Mouse (Mus musculus): ENCODE measurements around the gene Slc12a8.

DNA sequence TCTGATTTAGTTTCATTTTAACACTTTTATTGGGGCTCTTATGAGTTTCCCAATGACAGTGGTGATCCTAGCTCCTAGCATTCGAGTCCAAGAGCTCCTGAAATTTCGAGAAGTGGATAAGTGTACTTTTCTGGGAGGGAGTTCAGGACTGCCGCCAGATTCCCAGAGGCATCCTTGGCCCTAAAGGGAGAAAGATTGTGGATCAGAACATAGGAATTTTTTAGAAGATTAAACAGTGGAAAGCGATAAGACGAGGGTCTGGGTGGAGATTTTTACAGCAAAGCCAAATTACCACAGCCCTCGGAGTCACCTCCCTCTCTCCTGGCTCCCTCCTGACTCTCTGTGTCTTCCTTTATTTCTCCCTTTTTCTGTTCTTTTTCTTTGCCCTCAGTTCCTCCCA, 58.6 kb downstream of the Slc12a8 start:
- TF ChIP-seq CTCF (IDR thresholded peaks at IDR 0.05; ENCODE audit: low read depth, low read length) (no peak), POLR2A (IDR thresholded peaks at IDR 0.05; ENCODE audit: insufficient read depth, low read length) (no peak), EP300 (IDR thresholded peaks at IDR 0.05; ENCODE audit: insufficient read depth, low read depth, low read length) (no peak)

All from ES-Bruce4 (cell line).